Mouse (Mus musculus): Measurements from ENCODE around the gene Hspb3. TPM values are rescaled to one million over a fixed set of nuclear protein-coding genes. Genes with fewer than 3 reads are reported as not detected.

Gene Hspb3
- polyA plus RNA-seq, 1 experiment from 2014 or later = 0.22 TPM

GRCm38 (mm10) chr13:113680646-113681045, 17.2 kb upstream of the Hspb3 start:
- Histone ChIP-seq H3K27ac (no peak overlapping the region), H3K4me2 (no peak overlapping the region), H3K27me3 (no peaks in the 10 kb centered on the region), H3K9ac (no peak overlapping the region), H3K4me1 (replicated peaks) (no peaks in the 10 kb centered on the region), H3K4me3 (replicated peaks) (no peak overlapping the region), H3K9me3 (replicated peaks) (no peaks in the 10 kb centered on the region), H3K36me3 (no peaks in the 10 kb centered on the region)
- ATAC-seq (ENCODE audit: low read depth) = no peak
- no peak for DNase-seq
- 73% methylated on average over 7 of the region's 7 CpGs for WGBS (ENCODE audit: insufficient replicate concordance)

- ATAC-seq (ENCODE audit: low read depth) = no peak
- H3K4me2 ChIP-seq = no peak overlapping the region
- H3K4me1 ChIP-seq (replicated peaks) = no peaks in the 10 kb centered on the region
- no peak for DNase-seq
- H3K9ac ChIP-seq = no peak overlapping the region
- no peak overlapping the region for H3K4me3 ChIP-seq (replicated peaks)
- no peak overlapping the region for H3K27ac ChIP-seq
- no peaks in the 10 kb centered on the region for H3K27me3 ChIP-seq
- WGBS (ENCODE audit: insufficient replicate concordance) = 36% methylated on average over 10 of the region's 10 CpGs
- no peaks in the 10 kb centered on the region for H3K9me3 ChIP-seq (replicated peaks)
- no peaks in the 10 kb centered on the region for H3K36me3 ChIP-seq
Observed at GRCm38 (mm10) chr13:113669459-113670077, 6.1 kb upstream of the Hspb3 start.

- DNase-seq = no peak
- WGBS (ENCODE audit: insufficient replicate concordance) = 66% methylated on average over 7 of the region's 7 CpGs
Observed at GRCm38 (mm10) chr13:113663883-113664282, 407 bp upstream of the Hspb3 start.

GRCm38 (mm10) chr13:113661826-113662271, 1.6 kb downstream of the Hspb3 start:
- no peaks in the 10 kb centered on the region for H3K9me3 ChIP-seq (replicated peaks)
- H3K4me2 ChIP-seq = no peak overlapping the region
- H3K36me3 ChIP-seq = no peaks in the 10 kb centered on the region
- no peaks in the 10 kb centered on the region for H3K4me1 ChIP-seq (replicated peaks)
- no peak for DNase-seq
- WGBS (ENCODE audit: insufficient replicate concordance) = 62% methylated on average over 7 of the region's 7 CpGs
- H3K27ac ChIP-seq = no peak overlapping the region
- no peaks in the 10 kb centered on the region for H3K27me3 ChIP-seq
- ATAC-seq (ENCODE audit: low read depth) = no peak
- no peak overlapping the region for H3K4me3 ChIP-seq (replicated peaks)
- H3K9ac ChIP-seq = no peak overlapping the region

More at GRCm38 (mm10) chr13:113663883-113664282, 407 bp upstream of the Hspb3 start:
- H3K36me3 ChIP-seq = no peaks in the 10 kb centered on the region
- no peaks in the 10 kb centered on the region for H3K9me3 ChIP-seq (replicated peaks)
- H3K4me1 ChIP-seq (replicated peaks) = no peaks in the 10 kb centered on the region
- H3K9ac ChIP-seq = no peak overlapping the region
- no peak overlapping the region for H3K4me3 ChIP-seq (replicated peaks)
- H3K4me2 ChIP-seq = no peak overlapping the region
- no peak for ATAC-seq (ENCODE audit: low read depth)
- H3K27me3 ChIP-seq = no peaks in the 10 kb centered on the region
- H3K27ac ChIP-seq = no peak overlapping the region

GRCm38 (mm10) chr13:113660576-113661310, 2.7 kb downstream of the Hspb3 start:
- Histone ChIP-seq H3K9me3 (replicated peaks) (no peaks in the 10 kb centered on the region), H3K4me2 (no peak overlapping the region), H3K27me3 (no peaks in the 10 kb centered on the region), H3K27ac (no peak overlapping the region), H3K9ac (no peak overlapping the region), H3K4me1 (replicated peaks) (no peaks in the 10 kb centered on the region), H3K4me3 (replicated peaks) (no peak overlapping the region), H3K36me3 (no peaks in the 10 kb centered on the region)
- WGBS (ENCODE audit: insufficient replicate concordance) = 66% methylated on average over 9 of the region's 9 CpGs
- ATAC-seq (ENCODE audit: low read depth) (no peak), DNase-seq (no peak)

GRCm38 (mm10) chr13:113657204-113657603, 6.3 kb downstream of the Hspb3 start:
- Histone ChIP-seq H3K4me2 (no peak overlapping the region), H3K4me1 (replicated peaks) (no peaks in the 10 kb centered on the region), H3K9ac (no peak overlapping the region), H3K36me3 (no peaks in the 10 kb centered on the region), H3K4me3 (replicated peaks) (no peak overlapping the region), H3K27ac (no peak overlapping the region), H3K27me3 (no peaks in the 10 kb centered on the region), H3K9me3 (replicated peaks) (no peaks in the 10 kb centered on the region)
- DNase-seq (no peak), ATAC-seq (ENCODE audit: low read depth) (no peak)
- WGBS (ENCODE audit: insufficient replicate concordance) = 46% methylated on average over 7 of the region's 7 CpGs

- WGBS (ENCODE audit: insufficient replicate concordance) = 71% methylated on average over 4 of the region's 4 CpGs
- DNase-seq (no peak), ATAC-seq (ENCODE audit: low read depth) (no peak)
- H3K9me3 ChIP-seq (replicated peaks) = no peaks in the 10 kb centered on the region
- no peaks in the 10 kb centered on the region for H3K36me3 ChIP-seq
- no peaks in the 10 kb centered on the region for H3K4me1 ChIP-seq (replicated peaks)
- H3K4me2 ChIP-seq = no peak overlapping the region
- H3K27ac ChIP-seq = no peak overlapping the region
- no peak overlapping the region for H3K9ac ChIP-seq
- no peak overlapping the region for H3K4me3 ChIP-seq (replicated peaks)
- H3K27me3 ChIP-seq = no peaks in the 10 kb centered on the region
Observed at GRCm38 (mm10) chr13:113656639-113657038, 6.8 kb downstream of the Hspb3 start.

- H3K9ac ChIP-seq = no peak overlapping the region
- DNase-seq = no peak
- 76% methylated on average over 4 of the region's 4 CpGs for WGBS (ENCODE audit: insufficient replicate concordance)
- no peaks in the 10 kb centered on the region for H3K27me3 ChIP-seq
- H3K27ac ChIP-seq = no peak overlapping the region
- ATAC-seq (ENCODE audit: low read depth) = no peak
- no peaks in the 10 kb centered on the region for H3K9me3 ChIP-seq (replicated peaks)
- no peak overlapping the region for H3K4me2 ChIP-seq
- H3K36me3 ChIP-seq = no peaks in the 10 kb centered on the region
- H3K4me3 ChIP-seq (replicated peaks) = no peak overlapping the region
- H3K4me1 ChIP-seq (replicated peaks) = no peaks in the 10 kb centered on the region
Observed at GRCm38 (mm10) chr13:113655511-113655910, 8.0 kb downstream of the Hspb3 start.

GRCm38 (mm10) chr13:113640944-113641597, 22.4 kb downstream of the Hspb3 start:
- H3K4me1 ChIP-seq (replicated peaks) = peaks cover 6% of the 10 kb centered on the region
- ATAC-seq (ENCODE audit: low read depth) (no peak), DNase-seq (no peak)
- H3K36me3 ChIP-seq = no peaks in the 10 kb centered on the region
- H3K9ac ChIP-seq = no peak overlapping the region
- no peak overlapping the region for H3K27ac ChIP-seq
- 71% methylated on average over 11 of the region's 11 CpGs for WGBS (ENCODE audit: insufficient replicate concordance)
- H3K4me2 ChIP-seq = no peak overlapping the region
- H3K4me3 ChIP-seq (replicated peaks) = no peak overlapping the region
- H3K27me3 ChIP-seq = no peaks in the 10 kb centered on the region
- no peaks in the 10 kb centered on the region for H3K9me3 ChIP-seq (replicated peaks)

GRCm38 (mm10) chr13:113638914-113639313, 24.6 kb downstream of the Hspb3 start:
- H3K4me2 ChIP-seq = no peak overlapping the region
- ATAC-seq (ENCODE audit: low read depth) (no peak), DNase-seq (no peak)
- no peak overlapping the region for H3K4me3 ChIP-seq (replicated peaks)
- WGBS (ENCODE audit: insufficient replicate concordance) = 15% methylated on average over 7 of the region's 7 CpGs
- H3K4me1 ChIP-seq (replicated peaks) = peaks cover 20% of the 10 kb centered on the region
- H3K36me3 ChIP-seq = no peaks in the 10 kb centered on the region
- no peak overlapping the region for H3K27ac ChIP-seq
- H3K9me3 ChIP-seq (replicated peaks) = no peaks in the 10 kb centered on the region
- no peaks in the 10 kb centered on the region for H3K27me3 ChIP-seq
- no peak overlapping the region for H3K9ac ChIP-seq

- 0 out of 2 replicates have a peak, but pooled peaks have one; percentile 39 for ATAC-seq (ENCODE audit: low read depth)
- Histone ChIP-seq H3K4me2 (peak overlapping the region; percentile 29), H3K27ac (no peak overlapping the region), H3K36me3 (no peaks in the 10 kb centered on the region), H3K4me3 (replicated peaks) (no peak overlapping the region), H3K9me3 (replicated peaks) (no peaks in the 10 kb centered on the region), H3K9ac (no peak overlapping the region), H3K27me3 (no peaks in the 10 kb centered on the region), H3K4me1 (replicated peaks) (peaks cover 26% of the 10 kb centered on the region)
- no peak for DNase-seq
- 38% methylated on average over 17 of the region's 17 CpGs for WGBS (ENCODE audit: insufficient replicate concordance)
Observed at GRCm38 (mm10) chr13:113635799-113636222, 27.7 kb downstream of the Hspb3 start.
